Mouse (Mus musculus) hindbrain, embryonic 14.5 days (tissue): ENCODE results near the gene Gnb1. TPM values are rescaled to one million over a fixed set of nuclear protein-coding genes. Genes with fewer than 3 reads are reported as not detected.

Source experiments
- ATAC-seq: fragments of 200-750 bp; cut with Nextera tagmentation; 2 replicates; pipeline ENCODE4 v1.8.0; 2017; ENCODE audit warnings: moderate number of reproducible peaks, mild to moderate bottlenecking, moderate TSS enrichment, moderate library complexity; ENCODE audit not compliant: low FRiP score
- DNase-seq: peaks from one replicate; pipeline ENCODE4 v3.0.0-alpha.2; 2015; ENCODE audit warnings: low spot score
- H3K27ac ChIP-seq: fragments of 300-500 bp; sonication (generic); 2 replicates; pipeline ENCODE4 v1.5.1; 2014; ENCODE audit warnings: mild to moderate bottlenecking, moderate library complexity
- H3K27me3 ChIP-seq: fragments of 300-500 bp; sonication (generic); 2 replicates; pipeline ENCODE4 v1.6.1; 2014; ENCODE audit warnings: mild to moderate bottlenecking, low read length, mixed read lengths; ENCODE audit not compliant: control insufficient read depth, insufficient read depth
- H3K36me3 ChIP-seq: fragments of 300-500 bp; sonication (generic); replicated peaks from 2 replicates; pipeline ENCODE4 v1.6.1; 2014; ENCODE audit not compliant: control insufficient read depth, insufficient read depth
- H3K4me1 ChIP-seq: fragments of 300-500 bp; sonication (generic); replicated peaks from 2 replicates; pipeline ENCODE4 v1.6.1; 2014; ENCODE audit warnings: antibody characterized with exemption, low read length, mixed read lengths; ENCODE audit not compliant: control insufficient read depth, insufficient read depth
- H3K4me2 ChIP-seq: fragments of 300-500 bp; sonication (generic); replicated peaks from 2 replicates; pipeline ENCODE4 v1.6.1; 2014; ENCODE audit warnings: mild to moderate bottlenecking, moderate library complexity
- H3K4me3 ChIP-seq: fragments of 300-500 bp; sonication (generic); replicated peaks from 2 replicates; pipeline ENCODE4 v1.5.1; 2014; ENCODE audit warnings: mild to moderate bottlenecking, low read length
- H3K9ac ChIP-seq: fragments of 300-500 bp; sonication (generic); 2 replicates; pipeline ENCODE4 v1.6.1; 2014
- H3K9me3 ChIP-seq: fragments of 300-500 bp; sonication (generic); 2 replicates; pipeline ENCODE4 v1.6.1; 2016; ENCODE audit warnings: low read length; ENCODE audit not compliant: control insufficient read depth
- WGBS: fragments of 180-500 bp; shearing (Covaris S2); extraction: QIAGEN DNeasy Blood & Tissue Kit; methylation state at CpG from one replicate; pipeline ENCODE4 v1.1.7; 2014; 5-methylcytosine and 5-hydroxymethylcytosine counted together
- polyA plus RNA-seq: library from polyadenylated mRNA; unstranded; fragments of >200 nt; fragmentation: Nextera tagmentation; extraction: Ambion mirVana; gene quantifications from 2 replicates; pipeline ENCODE4 v1.2.1, GENCODE M21; 2014

Gene Gnb1
- polyA plus RNA-seq, 1 experiment from 2014 or later: 1,126 TPM

- Histone ChIP-seq H3K27ac (no peak overlapping the region), H3K4me1 (no peaks in the 10 kb centered on the region), H3K36me3 (peaks cover 15% of the 10 kb centered on the region), H3K4me3 (no peak overlapping the region), H3K27me3 (no peaks in the 10 kb centered on the region), H3K9me3 (no peaks in the 10 kb centered on the region), H3K4me2 (no peak overlapping the region), H3K9ac (no peak overlapping the region)
- DNase-seq (no peak), ATAC-seq (no peak)
- WGBS: 73% methylated on average over 2 of the region's 2 CpGs
Measured at GRCm38 (mm10) chr4:155514810-155515209, 23.6 kb downstream of the Gnb1 start.

GRCm38 (mm10) chr4:155517948-155518517 is 26.9 kb downstream of the Gnb1 start:
- Histone ChIP-seq H3K9ac (no peak overlapping the region), H3K4me3 (no peak overlapping the region), H3K9me3 (no peaks in the 10 kb centered on the region), H3K36me3 (peaks cover 25% of the 10 kb centered on the region), H3K4me1 (no peaks in the 10 kb centered on the region), H3K4me2 (no peak overlapping the region), H3K27me3 (no peaks in the 10 kb centered on the region), H3K27ac (no peak overlapping the region)
- WGBS: 88% methylated on average over 7 of the region's 7 CpGs
- no peak for ATAC-seq
- no peak for DNase-seq

GRCm38 (mm10) chr4:155522327-155522726 is 31.2 kb downstream of the Gnb1 start:
- Histone ChIP-seq H3K36me3 (peaks cover 37% of the 10 kb centered on the region), H3K27me3 (no peaks in the 10 kb centered on the region), H3K4me2 (no peak overlapping the region), H3K27ac (no peak overlapping the region), H3K9me3 (no peaks in the 10 kb centered on the region), H3K4me3 (no peak overlapping the region), H3K9ac (no peak overlapping the region), H3K4me1 (no peaks in the 10 kb centered on the region)
- ATAC-seq: no peak
- 84% methylated on average over 7 of the region's 7 CpGs for WGBS
- no peak for DNase-seq

- 92% methylated on average over 5 of the region's 5 CpGs for WGBS
- Histone ChIP-seq H3K9ac (no peak overlapping the region), H3K4me1 (no peaks in the 10 kb centered on the region), H3K27ac (no peak overlapping the region), H3K9me3 (no peaks in the 10 kb centered on the region), H3K27me3 (no peaks in the 10 kb centered on the region), H3K4me3 (no peak overlapping the region), H3K36me3 (peaks cover 62% of the 10 kb centered on the region), H3K4me2 (no peak overlapping the region)
- ATAC-seq (no peak), DNase-seq (no peak)
Measured at GRCm38 (mm10) chr4:155525751-155526150, 34.6 kb downstream of the Gnb1 start.

- H3K27ac ChIP-seq: no peak overlapping the region
- H3K36me3 ChIP-seq: peaks cover 72% of the 10 kb centered on the region
- H3K9me3 ChIP-seq: no peaks in the 10 kb centered on the region
- WGBS: 91% methylated on average over 3 of the region's 3 CpGs
- ATAC-seq: no peak
- H3K27me3 ChIP-seq: no peaks in the 10 kb centered on the region
- H3K4me1 ChIP-seq: no peaks in the 10 kb centered on the region
- H3K9ac ChIP-seq: no peak overlapping the region
- H3K4me2 ChIP-seq: no peak overlapping the region
- H3K4me3 ChIP-seq: no peak overlapping the region
- no peak for DNase-seq
Measured at GRCm38 (mm10) chr4:155529294-155529693, 38.1 kb downstream of the Gnb1 start.

GRCm38 (mm10) chr4:155549993-155550392 is 58.8 kb downstream of the Gnb1 start:
- WGBS: 87% methylated on average over 7 of the region's 7 CpGs
- Histone ChIP-seq H3K27ac (no peak overlapping the region), H3K27me3 (no peaks in the 10 kb centered on the region), H3K9ac (no peak overlapping the region), H3K36me3 (peaks cover 79% of the 10 kb centered on the region), H3K4me3 (no peak overlapping the region), H3K4me1 (no peaks in the 10 kb centered on the region), H3K9me3 (no peaks in the 10 kb centered on the region), H3K4me2 (no peak overlapping the region)
- no peak for DNase-seq
- no peak for ATAC-seq

- H3K4me2 ChIP-seq: no peak overlapping the region
- H3K27ac ChIP-seq: no peak overlapping the region
- no peaks in the 10 kb centered on the region for H3K9me3 ChIP-seq
- 83% methylated on average over 2 of the region's 2 CpGs for WGBS
- peaks cover 79% of the 10 kb centered on the region for H3K36me3 ChIP-seq
- no peak for ATAC-seq
- no peaks in the 10 kb centered on the region for H3K4me1 ChIP-seq
- DNase-seq: no peak
- H3K27me3 ChIP-seq: no peaks in the 10 kb centered on the region
- no peak overlapping the region for H3K4me3 ChIP-seq
- no peak overlapping the region for H3K9ac ChIP-seq
Measured at GRCm38 (mm10) chr4:155550446-155550845, 59.3 kb downstream of the Gnb1 start.

- 98% methylated on average over 4 of the region's 4 CpGs for WGBS
- Histone ChIP-seq H3K9me3 (no peaks in the 10 kb centered on the region), H3K27ac (no peak overlapping the region), H3K9ac (no peak overlapping the region), H3K36me3 (peaks cover 79% of the 10 kb centered on the region), H3K27me3 (no peaks in the 10 kb centered on the region), H3K4me3 (no peak overlapping the region), H3K4me2 (no peak overlapping the region), H3K4me1 (no peaks in the 10 kb centered on the region)
- no peak for ATAC-seq
- DNase-seq: no peak
Measured at GRCm38 (mm10) chr4:155551073-155551472, 59.9 kb downstream of the Gnb1 start.

GRCm38 (mm10) chr4:155552917-155553532 is 61.9 kb downstream of the Gnb1 start:
- Histone ChIP-seq H3K4me1 (no peaks in the 10 kb centered on the region), H3K27ac (no peak overlapping the region), H3K4me3 (no peak overlapping the region), H3K4me2 (no peak overlapping the region), H3K27me3 (no peaks in the 10 kb centered on the region), H3K36me3 (peaks cover 88% of the 10 kb centered on the region), H3K9me3 (no peaks in the 10 kb centered on the region), H3K9ac (no peak overlapping the region)
- DNase-seq: no peak
- ATAC-seq: no peak
- WGBS: 92% methylated on average over 6 of the region's 6 CpGs

GRCm38 (mm10) chr4:155554880-155555279 is 63.7 kb downstream of the Gnb1 start:
- Histone ChIP-seq H3K9ac (no peak overlapping the region), H3K36me3 (peaks cover 97% of the 10 kb centered on the region), H3K9me3 (no peaks in the 10 kb centered on the region)

More at GRCm38 (mm10) chr4:155554880-155555279, 63.7 kb downstream of the Gnb1 start:
- no peak for DNase-seq
- no peak for ATAC-seq
- Histone ChIP-seq H3K4me3 (no peak overlapping the region), H3K27me3 (no peaks in the 10 kb centered on the region), H3K4me2 (no peak overlapping the region), H3K27ac (no peak overlapping the region), H3K4me1 (no peaks in the 10 kb centered on the region)
- 86% methylated on average over 4 of the region's 4 CpGs for WGBS
